Mouse (Mus musculus): ENCODE results near the gene Ccr9. TPM values are rescaled to one million over a fixed set of nuclear protein-coding genes. Genes with fewer than 3 reads are reported as not detected.
"Not testable (repeated sequence)": the region's sequence is repeated elsewhere in the genome, so short reads cannot be mapped to it uniquely, and the experiment has no call there.

Gene Ccr9
- total RNA-seq, 2 experiments from 2014 or later, result 0.11 TPM; not detected in 1

GRCm38 (mm10) chr9:123701822-123702221 is 23.6 kb downstream of the Ccr9 start:
- DNase-seq, result no peak
- intact Hi-C loops (cut with DNase I; ENCODE audit: low total_unique reads), result no loop called here

GRCm38 (mm10) chr9:123709226-123709625 is 31.0 kb downstream of the Ccr9 start:
- intact Hi-C loops (cut with DNase I; ENCODE audit: low total_unique reads), result no loop called here
- DNase-seq, result no peak

GRCm38 (mm10) chr9:123713111-123713510 is 34.9 kb downstream of the Ccr9 start:
- no peak for DNase-seq
- intact Hi-C loops (cut with DNase I; ENCODE audit: low total_unique reads), result no loop called here

GRCm38 (mm10) chr9:123716301-123716700 is 38.1 kb downstream of the Ccr9 start:
- no peak for DNase-seq

GRCm38 (mm10) chr9:123717186-123718008 is 39.2 kb downstream of the Ccr9 start, which contains the start of gene Lztfl1:
Lztfl1 (minus strand) TSS chr9:123717697.
- peak; percentile 97 for DNase-seq
- intact Hi-C loops (cut with DNase I; ENCODE audit: low total_unique reads), result no loop called here

More at GRCm38 (mm10) chr9:123716301-123716700, 38.1 kb downstream of the Ccr9 start:
- intact Hi-C loops (cut with DNase I; ENCODE audit: low total_unique reads), result no loop called here

DNA sequence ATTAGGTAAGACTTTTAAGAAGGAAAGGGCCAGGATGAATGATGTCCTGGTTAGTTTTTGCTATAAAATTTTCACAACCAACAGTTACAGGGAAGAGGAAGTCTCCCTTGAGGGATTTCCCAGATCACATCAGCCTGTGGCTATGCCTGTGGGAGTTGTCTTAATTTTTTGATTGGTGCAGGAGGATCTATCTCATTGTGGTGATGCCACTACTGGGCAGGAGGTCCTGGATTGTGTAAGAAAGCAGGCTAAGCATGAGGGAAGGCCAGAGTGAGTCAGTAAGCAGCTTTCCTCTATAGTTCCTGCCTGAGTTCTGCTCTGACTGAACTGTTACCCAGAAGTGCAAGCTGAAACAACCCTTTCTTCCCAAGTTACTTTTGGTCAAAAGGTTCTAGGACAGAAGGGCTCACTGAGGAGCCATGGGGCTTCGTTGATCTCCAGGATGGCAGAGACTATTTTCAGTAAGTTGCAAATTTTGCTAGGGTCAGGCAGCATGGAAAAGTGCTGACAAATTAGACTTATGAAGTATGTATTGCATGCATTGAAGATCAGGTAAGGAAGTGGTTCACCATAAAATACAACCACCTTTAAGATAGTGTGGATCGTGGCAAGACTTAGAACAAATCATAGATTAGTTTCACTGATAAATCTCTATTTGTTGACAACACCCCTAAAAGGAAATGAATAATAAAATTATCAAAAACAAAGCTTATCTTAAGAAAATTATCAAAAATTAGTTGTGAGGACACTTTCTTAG is 44.7 kb downstream of the Ccr9 start:
- no peak for DNase-seq
- intact Hi-C loops (cut with DNase I; ENCODE audit: low total_unique reads), result no loop called here

GRCm38 (mm10) chr9:123731271-123731670 is 53.0 kb downstream of the Ccr9 start:
- DNase-seq, result no peak
- intact Hi-C loops (cut with DNase I; ENCODE audit: low total_unique reads), result no loop called here

GRCm38 (mm10) chr9:123734133-123734532 is 55.9 kb downstream of the Ccr9 start:
- intact Hi-C loops (cut with DNase I; ENCODE audit: low total_unique reads), result no loop called here

DNA sequence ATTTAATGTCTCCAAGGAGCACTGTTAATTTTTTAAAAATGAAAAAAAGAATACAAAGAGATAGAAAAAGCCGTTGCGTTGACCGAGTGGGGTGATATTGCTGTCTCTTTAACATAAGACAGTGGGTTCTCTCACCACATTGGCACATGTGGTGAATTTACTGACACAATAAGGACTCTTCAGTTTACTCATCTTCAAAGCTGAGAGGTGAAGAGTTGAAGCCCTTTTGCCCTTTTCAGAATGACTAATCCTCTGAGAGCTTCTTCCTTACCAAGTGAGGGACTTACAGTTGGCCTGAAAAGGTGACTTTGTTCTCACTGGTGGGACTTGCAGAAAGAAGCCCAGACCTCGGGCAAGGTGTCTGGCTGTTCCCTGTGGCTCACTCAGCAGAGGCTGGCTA is 62.6 kb downstream of the Ccr9 start:
- DNase-seq, result no peak
- intact Hi-C loops (cut with DNase I; ENCODE audit: low total_unique reads), result no loop called here

More at GRCm38 (mm10) chr9:123734133-123734532, 55.9 kb downstream of the Ccr9 start:
- no peak for DNase-seq

DNA sequence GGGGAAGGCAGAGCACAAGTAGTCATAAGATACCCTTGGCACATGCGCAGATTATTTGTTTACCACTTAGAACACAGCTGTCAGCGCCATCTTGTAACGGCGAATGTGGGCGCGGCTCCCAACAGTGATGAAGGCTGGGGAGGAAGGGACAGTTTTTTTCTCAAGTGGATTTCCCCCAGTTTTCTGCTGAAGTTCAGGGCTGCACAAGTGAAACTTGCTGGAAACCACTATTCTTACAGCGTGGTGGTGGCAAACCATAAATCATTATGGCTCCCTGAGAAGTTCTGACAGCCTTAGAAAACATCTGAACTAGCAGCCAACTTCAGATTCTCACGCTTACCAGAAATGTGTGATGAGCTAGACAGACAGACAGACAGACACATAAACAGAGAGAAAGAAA is 71.4 kb downstream of the Ccr9 start:
- DNase-seq; intact Hi-C loops (cut with DNase I; ENCODE audit: low total_unique reads): not testable (repeated sequence)

GRCm38 (mm10) chr9:123754333-123754732 is 76.1 kb downstream of the Ccr9 start:
- DNase-seq, result no peak
- intact Hi-C loops (cut with DNase I; ENCODE audit: low total_unique reads), result no loop called here

GRCm38 (mm10) chr9:123756752-123757151 is 78.5 kb downstream of the Ccr9 start:
- DNase-seq, result no peak

GRCm38 (mm10) chr9:123757326-123757725 is 79.1 kb downstream of the Ccr9 start:
- DNase-seq, result no peak
- intact Hi-C loops (cut with DNase I; ENCODE audit: low total_unique reads), result no loop called here

More at GRCm38 (mm10) chr9:123756752-123757151, 78.5 kb downstream of the Ccr9 start:
- intact Hi-C loops (cut with DNase I; ENCODE audit: low total_unique reads), result no loop called here

- no peak for DNase-seq
- intact Hi-C loops (cut with DNase I; ENCODE audit: low total_unique reads), result no loop called here
Observed at GRCm38 (mm10) chr9:123758156-123758555, 79.9 kb downstream of the Ccr9 start.

GRCm38 (mm10) chr9:123758645-123759044 is 80.4 kb downstream of the Ccr9 start:
- no peak for DNase-seq
- intact Hi-C loops (cut with DNase I; ENCODE audit: low total_unique reads), result no loop called here

DNA sequence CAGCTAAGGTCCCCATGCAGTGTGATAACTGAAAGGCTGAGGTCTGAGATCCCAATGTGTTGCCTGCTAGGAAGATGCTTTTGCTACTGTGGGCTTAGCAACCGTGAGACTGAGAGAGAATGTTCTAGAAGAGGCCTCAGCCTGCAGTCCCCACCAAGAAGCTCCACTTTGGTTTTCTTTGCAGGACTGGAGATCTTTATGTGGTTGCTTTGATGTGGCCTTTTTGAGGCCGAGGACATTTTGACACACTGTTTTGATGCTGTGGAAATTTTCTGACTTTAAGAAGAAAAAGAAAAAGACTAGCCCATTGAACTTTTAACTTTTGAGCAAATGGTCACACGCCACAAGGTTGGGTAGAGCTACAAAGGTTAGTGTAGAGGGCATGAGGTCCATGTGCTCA is 82.6 kb downstream of the Ccr9 start:
- no peak for DNase-seq
- intact Hi-C loops (cut with DNase I; ENCODE audit: low total_unique reads), result no loop called here

- intact Hi-C loops (cut with DNase I; ENCODE audit: low total_unique reads), result no loop called here
- DNase-seq, result no peak
Observed at GRCm38 (mm10) chr9:123762886-123763285, 84.6 kb downstream of the Ccr9 start.

GRCm38 (mm10) chr9:123763771-123764170 is 85.5 kb downstream of the Ccr9 start:
- intact Hi-C loops (cut with DNase I; ENCODE audit: low total_unique reads), result no loop called here
- no peak for DNase-seq

- intact Hi-C loops (cut with DNase I; ENCODE audit: low total_unique reads), result no loop called here
- no peak for DNase-seq
Observed at GRCm38 (mm10) chr9:123766996-123767395, 88.8 kb downstream of the Ccr9 start.

- DNase-seq, result no peak
- intact Hi-C loops (cut with DNase I; ENCODE audit: low total_unique reads), result no loop called here
Observed at GRCm38 (mm10) chr9:123768443-123768842, 90.2 kb downstream of the Ccr9 start.

- intact Hi-C loops (cut with DNase I; ENCODE audit: low total_unique reads), result no loop called here
Observed at GRCm38 (mm10) chr9:123769532-123769931, 91.3 kb downstream of the Ccr9 start.

More at GRCm38 (mm10) chr9:123769532-123769931, 91.3 kb downstream of the Ccr9 start:
- DNase-seq, result no peak

All from gastrocnemius, postnatal 14 days (tissue).